ENCODE assay signal across 12 mouse cellular contexts in the genomic region with DNA sequence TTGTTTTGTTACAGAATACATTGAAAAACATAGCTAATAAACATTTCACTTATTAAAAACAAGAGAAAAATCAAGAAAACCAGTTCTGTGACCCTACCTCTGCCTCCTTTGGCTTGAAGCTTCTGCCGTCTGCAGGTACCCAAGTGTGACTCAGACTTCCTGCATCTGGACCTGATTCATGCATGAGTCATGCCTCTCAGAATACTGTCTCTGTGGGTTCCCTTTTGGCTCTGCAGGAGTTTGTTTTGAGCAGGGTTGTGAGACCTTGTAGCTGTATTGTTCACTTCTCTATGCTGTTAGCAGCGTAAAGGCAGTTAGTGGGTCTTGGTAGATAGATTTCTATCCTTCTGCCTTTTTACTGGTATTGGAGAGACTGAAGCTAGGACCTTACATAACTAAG.
DNase-seq lines count a peak whose midpoint lies in the region; ATAC-seq and TF ChIP-seq lines count a peak whose summit lies in the region.
"Had no signal": no experiment of that assay in that cellular context is flagged by ENCODE, and none has a peak within 500 bp of the region (broad histone marks: within the 10 kb centered on the region; RNA-seq: fewer than 3 reads in every experiment).

No protein-coding gene starts in this region.

- peak; percentile 67 for ATAC-seq in Patski
- no peak for ATAC-seq in midbrain, embryonic 16.5 days

- 40% methylated on average over 2 of the region's 2 CpGs for WGBS in cerebellum, adult 2 months
- 84% methylated on average over 2 of the region's 2 CpGs for WGBS in midbrain, embryonic 16.5 days

- no peak for TF ChIP-seq POLR2A in cerebellum, adult 2 months (IDR thresholded peaks at IDR 0.05; ENCODE audit: borderline replicate concordance, insufficient read depth, low read length)

- peaks cover 2% of the 10 kb centered on the region; the same call in 1 of the 2 replicates for H3K4me1 ChIP-seq in cerebellum, adult 2 months (ENCODE audit: control insufficient read depth, insufficient read depth, low read length)
- no peaks in the 10 kb centered on the region for H3K4me1 ChIP-seq in midbrain, embryonic 16.5 days (ENCODE audit: control insufficient read depth, insufficient read depth, low read length)
- H3K4me1 ChIP-seq: embryonic facial prominence, embryonic 13.5 days; neural tube, embryonic 13.5 days had no signal

- 0 out of 2 replicates have a peak overlapping the region, but pooled peaks have one; percentile 56 for H3K27ac ChIP-seq in cerebellum, adult 2 months (ENCODE audit: insufficient read depth, low read length)
- no peak overlapping the region for H3K27ac ChIP-seq in midbrain, embryonic 16.5 days (ENCODE audit: low read length)
- H3K27ac ChIP-seq: embryonic facial prominence, embryonic 13.5 days; neural tube, embryonic 13.5 days had no signal

- in situ Hi-C loops in Patski (cut with MboI; ENCODE audit: low pct_unique_long_range_greater_than_20kb): no loop called here

- H3K36me3 ChIP-seq in midbrain, embryonic 16.5 days (ENCODE audit: control insufficient read depth, insufficient read depth, low read length): peaks cover 31% of the 10 kb centered on the region

- H3K4me3 ChIP-seq in cerebellum, adult 2 months (replicated peaks; ENCODE audit: insufficient read depth, low read depth, low read length): no peak overlapping the region
- no peak overlapping the region for H3K4me3 ChIP-seq in midbrain, embryonic 16.5 days (ENCODE audit: low read depth, low read length)
- H3K4me3 ChIP-seq: embryonic facial prominence, embryonic 13.5 days; neural tube, embryonic 13.5 days had no signal

- TF ChIP-seq CTCF in cerebellum, adult 2 months (IDR thresholded peaks at IDR 0.05; ENCODE audit: borderline replicate concordance, insufficient read depth, low read depth, low read length): no peak
- no peak for TF ChIP-seq CTCF in Patski (IDR thresholded peaks at IDR 0.05)

- no peaks in the 10 kb centered on the region for H3K9me3 ChIP-seq in midbrain, embryonic 16.5 days (replicated peaks; ENCODE audit: control insufficient read depth, low read length, poor library complexity, severe bottlenecking)
- H3K9me3 ChIP-seq: embryonic facial prominence, embryonic 13.5 days; neural tube, embryonic 13.5 days had no signal

- intact Hi-C loops in left cerebral cortex, postnatal 4 days (cut with DNase I): loop anchor here (10.0 kb wide), 1 partner anchor 104 kb away; no protein-coding TSS in a partner anchor
- intact Hi-C loops in left cerebral cortex, postnatal 25 days (cut with DNase I): no loop called here

- no peak overlapping the region for H3K9ac ChIP-seq in midbrain, embryonic 16.5 days (ENCODE audit: low read depth, low read length)
- H3K9ac ChIP-seq: embryonic facial prominence, embryonic 13.5 days; neural tube, embryonic 13.5 days had no signal

- H3K27me3 ChIP-seq in cerebellum, adult 2 months (ENCODE audit: control insufficient read depth, insufficient read depth, low read length): no peaks in the 10 kb centered on the region
- no peaks in the 10 kb centered on the region for H3K27me3 ChIP-seq in Patski
- no peaks in the 10 kb centered on the region for H3K27me3 ChIP-seq in midbrain, embryonic 16.5 days (ENCODE audit: control insufficient read depth, insufficient read depth, low read depth, low read length)
- H3K27me3 ChIP-seq: embryonic facial prominence, embryonic 13.5 days; neural tube, embryonic 13.5 days had no signal

- no peak overlapping the region for H3K4me2 ChIP-seq in midbrain, embryonic 16.5 days (ENCODE audit: low read length)
- H3K4me2 ChIP-seq: embryonic facial prominence, embryonic 13.5 days; neural tube, embryonic 13.5 days had no signal

- CTCF ChIA-PET in Patski (lab: Charles Lee): interaction anchor here (1.1 to 4.8 kb wide), 4 partner anchors 34 to 104 kb away, joined by 3 to 23 read pairs (median 5); no protein-coding TSS in a partner anchor

- POLR2A ChIA-PET in Patski (lab: Charles Lee): interaction anchor here (1.0 kb wide), 2 partner anchors 17 to 59 kb away, joined by 3 read pairs; no protein-coding TSS in a partner anchor

- DNase-seq in cerebellum, adult 2 months: peak; percentile 48 to 82
- no peak for DNase-seq in cerebellum, postnatal 4 days (ENCODE audit: low spot score in 2 of 2)
- peak; percentile 60 to 61 for DNase-seq in left cerebral cortex, adult 18-20 months (ENCODE audit: low spot score in 2 of 2)
- no peak for DNase-seq in left cerebral cortex, postnatal 4 days
- peak; percentile 72 for DNase-seq in Patski (ENCODE audit: low read depth, low spot score)
- peak; percentile 59 to 91 for DNase-seq in left cerebral cortex, postnatal 25 days (ENCODE audit: low spot score in 2 of 2)
- DNase-seq in thymus, postnatal 25 days: no peak
- DNase-seq: heart, postnatal 36 days; liver had no signal

Comparison
In these comparisons a context has a peak if more than half of its experiments do, and no peak if none do; other contexts are left out.
1. DNase-seq: peak in cerebellum, adult 2 months (2 of 2), left cerebral cortex, adult 18-20 months (2 of 2), Patski (single experiment) and left cerebral cortex, postnatal 25 days (2 of 2); none in cerebellum, postnatal 4 days (0 of 2), left cerebral cortex, postnatal 4 days (single experiment) and thymus, postnatal 25 days (single experiment).